Mouse (Mus musculus): ENCODE data around the gene Atp10a. TPM values are rescaled to one million over a fixed set of nuclear protein-coding genes. Genes with fewer than 3 reads are reported as not detected.

Atp10a gene
- polyA plus RNA-seq, 1 experiment from 2014 or later, result 0.74 TPM

GRCm38 (mm10) chr7:58758396-58758795 lies 102.4 kb downstream of the Atp10a start:
- no peak overlapping the region for H3K4me3 ChIP-seq (replicated peaks)
- no peak for DNase-seq
- 72% methylated on average over 3 of the region's 3 CpGs for WGBS (ENCODE audit: insufficient replicate concordance)

GRCm38 (mm10) chr7:58759265-58759664 lies 103.3 kb downstream of the Atp10a start:
- no peaks in the 10 kb centered on the region for H3K4me1 ChIP-seq (replicated peaks)
- no peak for ATAC-seq (ENCODE audit: low read depth)

More at GRCm38 (mm10) chr7:58758396-58758795, 102.4 kb downstream of the Atp10a start:
- H3K36me3 ChIP-seq, result no peaks in the 10 kb centered on the region
- H3K4me2 ChIP-seq, result no peak overlapping the region
- ATAC-seq (ENCODE audit: low read depth), result no peak
- no peaks in the 10 kb centered on the region for H3K9me3 ChIP-seq (replicated peaks)
- no peaks in the 10 kb centered on the region for H3K4me1 ChIP-seq (replicated peaks)
- H3K9ac ChIP-seq, result no peak overlapping the region
- no peak overlapping the region for H3K27ac ChIP-seq
- H3K27me3 ChIP-seq, result no peaks in the 10 kb centered on the region

DNA sequence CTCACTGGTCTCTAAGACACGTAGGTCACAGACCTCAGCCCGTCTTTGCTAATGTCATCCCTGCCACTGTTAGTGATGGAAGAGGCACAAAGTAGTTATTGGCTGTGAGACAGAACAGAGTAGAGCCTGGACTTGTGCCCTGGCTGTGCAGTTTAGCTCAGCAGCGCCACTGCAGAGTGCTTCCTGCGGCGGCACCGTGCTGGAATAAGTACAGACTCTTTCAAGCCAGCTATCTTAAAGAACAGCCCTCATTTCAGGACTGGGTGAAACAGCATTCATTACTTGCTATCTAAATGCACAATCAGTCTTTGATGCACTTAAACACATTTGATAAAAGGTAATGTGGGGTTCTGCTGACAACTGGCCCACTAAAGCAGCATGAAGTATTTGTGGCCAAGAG lies 111.3 kb downstream of the Atp10a start:
- no peaks in the 10 kb centered on the region for H3K9me3 ChIP-seq (replicated peaks)
- H3K4me1 ChIP-seq (replicated peaks), result no peaks in the 10 kb centered on the region
- no peak overlapping the region for H3K27ac ChIP-seq
- H3K9ac ChIP-seq, result no peak overlapping the region
- H3K27me3 ChIP-seq, result no peaks in the 10 kb centered on the region
- DNase-seq (no peak), ATAC-seq (ENCODE audit: low read depth) (no peak)
- H3K4me2 ChIP-seq, result no peak overlapping the region
- H3K36me3 ChIP-seq, result no peaks in the 10 kb centered on the region
- no peak overlapping the region for H3K4me3 ChIP-seq (replicated peaks)
- WGBS (ENCODE audit: insufficient replicate concordance), result 76% methylated on average over 6 of the region's 6 CpGs

More at GRCm38 (mm10) chr7:58759265-58759664, 103.3 kb downstream of the Atp10a start:
- Histone ChIP-seq H3K27me3 (no peaks in the 10 kb centered on the region), H3K4me3 (replicated peaks) (no peak overlapping the region), H3K9ac (no peak overlapping the region), H3K36me3 (no peaks in the 10 kb centered on the region), H3K27ac (no peak overlapping the region), H3K9me3 (replicated peaks) (no peaks in the 10 kb centered on the region), H3K4me2 (no peak overlapping the region)
- WGBS (ENCODE audit: insufficient replicate concordance), result 67% methylated on average over 4 of the region's 4 CpGs
- DNase-seq, result no peak

DNA sequence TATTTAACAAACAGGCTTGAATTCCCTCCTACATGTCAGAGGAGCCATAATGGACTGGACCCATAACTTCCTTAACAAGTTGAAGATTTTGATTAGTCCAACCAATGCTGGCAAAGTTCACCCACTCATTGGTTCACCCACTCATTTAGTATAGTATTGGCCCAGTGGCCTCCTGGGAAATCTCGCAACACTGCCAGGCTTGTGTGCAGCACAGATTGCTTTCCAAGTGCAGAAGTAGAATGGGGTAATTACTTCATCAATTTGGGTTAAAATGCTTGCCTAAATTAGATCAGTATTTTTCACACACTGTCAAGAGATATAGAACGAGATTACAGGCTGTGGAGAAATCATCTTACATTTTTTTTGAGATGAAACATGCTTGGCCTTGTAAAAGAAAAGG lies 112.3 kb downstream of the Atp10a start:
- DNase-seq (no peak), ATAC-seq (ENCODE audit: low read depth) (no peak)
- Histone ChIP-seq H3K36me3 (no peaks in the 10 kb centered on the region), H3K4me3 (replicated peaks) (no peak overlapping the region), H3K27me3 (no peaks in the 10 kb centered on the region), H3K4me1 (replicated peaks) (no peaks in the 10 kb centered on the region), H3K27ac (no peak overlapping the region), H3K4me2 (no peak overlapping the region), H3K9ac (no peak overlapping the region), H3K9me3 (replicated peaks) (no peaks in the 10 kb centered on the region)
- 55% methylated on average over 2 of the region's 2 CpGs for WGBS (ENCODE audit: insufficient replicate concordance)

- DNase-seq, result no peak
- Histone ChIP-seq H3K27me3 (no peaks in the 10 kb centered on the region), H3K9ac (no peak overlapping the region), H3K4me3 (replicated peaks) (no peak overlapping the region), H3K4me1 (replicated peaks) (no peaks in the 10 kb centered on the region), H3K27ac (no peak overlapping the region), H3K4me2 (no peak overlapping the region), H3K9me3 (replicated peaks) (no peaks in the 10 kb centered on the region), H3K36me3 (no peaks in the 10 kb centered on the region)
- WGBS (ENCODE audit: insufficient replicate concordance), result 54% methylated on average over 3 of the region's 3 CpGs
- no peak for ATAC-seq (ENCODE audit: low read depth)
Measured at GRCm38 (mm10) chr7:58770254-58770653, 114.3 kb downstream of the Atp10a start.

DNA sequence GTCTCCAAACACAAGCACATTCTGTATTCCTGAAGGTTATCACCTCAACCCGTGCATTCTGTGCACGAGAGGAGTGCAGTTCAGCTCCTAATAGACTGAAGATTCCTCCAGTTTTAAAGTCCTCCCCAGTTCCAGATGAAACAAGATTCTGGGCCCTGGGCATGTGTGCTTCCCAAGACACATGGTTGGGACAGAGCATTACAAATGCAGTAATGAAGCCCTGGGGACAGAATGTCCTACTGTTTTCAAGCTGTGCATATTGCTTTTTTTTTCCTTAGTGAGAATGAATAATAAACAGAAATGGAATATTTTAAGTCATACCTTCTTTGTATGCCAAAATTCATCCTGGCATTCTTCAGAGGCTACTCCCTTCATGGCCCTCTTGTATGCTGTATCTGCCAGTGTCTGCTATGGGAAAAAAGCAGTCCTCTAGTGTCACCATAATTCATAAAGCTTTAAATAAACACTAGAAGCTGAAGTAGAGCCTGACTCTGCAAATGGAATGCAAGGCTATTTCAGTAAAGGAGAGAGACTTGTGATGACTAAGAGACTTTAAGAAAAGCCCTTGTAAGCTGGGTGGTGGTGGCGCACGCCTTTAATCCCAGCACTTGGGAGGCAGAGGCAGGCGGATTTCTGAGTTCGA lies 116.2 kb downstream of the Atp10a start:
- ATAC-seq (ENCODE audit: low read depth) (no peak), DNase-seq (no peak)
- no peak overlapping the region for H3K9ac ChIP-seq
- no peak overlapping the region for H3K27ac ChIP-seq
- 66% methylated on average over 6 of the region's 6 CpGs for WGBS (ENCODE audit: insufficient replicate concordance)
- H3K27me3 ChIP-seq, result no peaks in the 10 kb centered on the region
- H3K4me2 ChIP-seq, result no peak overlapping the region
- no peak overlapping the region for H3K4me3 ChIP-seq (replicated peaks)
- H3K4me1 ChIP-seq (replicated peaks), result no peaks in the 10 kb centered on the region
- H3K36me3 ChIP-seq, result no peaks in the 10 kb centered on the region
- H3K9me3 ChIP-seq (replicated peaks), result no peaks in the 10 kb centered on the region

DNA sequence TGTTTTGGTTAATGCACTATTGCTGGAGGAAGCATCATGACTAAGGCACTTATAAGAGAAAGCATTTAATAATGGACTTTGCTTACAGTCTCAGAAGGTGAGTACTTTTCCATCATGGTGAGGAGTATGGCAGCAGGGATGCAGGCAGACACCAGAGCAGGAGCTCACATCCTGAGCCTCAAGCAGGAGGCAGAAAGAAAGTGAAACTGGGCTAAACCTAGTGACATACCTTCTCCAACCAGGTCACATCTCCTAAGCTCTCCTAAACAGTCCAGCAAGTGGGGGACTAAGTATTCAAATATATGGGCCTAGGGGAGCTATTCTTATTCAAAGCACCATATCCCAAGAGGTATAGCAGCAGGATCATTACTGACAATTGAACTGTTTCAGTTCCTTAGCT lies 123.2 kb downstream of the Atp10a start:
- Histone ChIP-seq H3K27me3 (no peaks in the 10 kb centered on the region), H3K4me3 (replicated peaks) (no peak overlapping the region), H3K4me1 (replicated peaks) (no peaks in the 10 kb centered on the region), H3K9ac (no peak overlapping the region), H3K27ac (no peak overlapping the region), H3K4me2 (no peak overlapping the region), H3K9me3 (replicated peaks) (no peaks in the 10 kb centered on the region), H3K36me3 (no peaks in the 10 kb centered on the region)
- DNase-seq (no peak), ATAC-seq (ENCODE audit: low read depth) (no peak)

DNA sequence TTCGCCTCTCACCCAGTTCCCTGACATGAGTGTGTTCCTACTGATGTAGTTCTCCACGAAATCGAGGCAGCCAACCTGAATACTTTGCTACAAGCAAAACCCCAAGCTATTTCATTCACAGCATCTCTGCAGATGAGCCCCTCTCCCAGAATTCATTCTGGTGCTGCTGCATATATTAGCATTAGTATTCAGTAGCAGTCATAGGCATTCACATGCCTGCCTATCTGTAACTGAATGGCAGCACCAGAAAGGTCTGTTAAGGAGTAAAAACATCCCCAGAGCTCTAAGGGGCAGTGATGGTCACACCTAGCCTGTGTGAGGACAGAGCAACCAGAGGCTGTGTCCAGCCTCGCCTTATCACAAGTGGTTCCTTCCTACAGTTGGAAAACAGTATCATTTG lies 131.0 kb downstream of the Atp10a start:
- H3K4me3 ChIP-seq (replicated peaks), result no peak overlapping the region
- WGBS (ENCODE audit: insufficient replicate concordance), result 67% methylated on average over 4 of the region's 4 CpGs
- no peaks in the 10 kb centered on the region for H3K27me3 ChIP-seq
- no peaks in the 10 kb centered on the region for H3K36me3 ChIP-seq
- no peak overlapping the region for H3K4me2 ChIP-seq
- no peak overlapping the region for H3K27ac ChIP-seq
- no peak for DNase-seq
- no peak overlapping the region for H3K9ac ChIP-seq
- H3K9me3 ChIP-seq (replicated peaks), result no peaks in the 10 kb centered on the region
- no peak for ATAC-seq (ENCODE audit: low read depth)
- no peaks in the 10 kb centered on the region for H3K4me1 ChIP-seq (replicated peaks)

DNA sequence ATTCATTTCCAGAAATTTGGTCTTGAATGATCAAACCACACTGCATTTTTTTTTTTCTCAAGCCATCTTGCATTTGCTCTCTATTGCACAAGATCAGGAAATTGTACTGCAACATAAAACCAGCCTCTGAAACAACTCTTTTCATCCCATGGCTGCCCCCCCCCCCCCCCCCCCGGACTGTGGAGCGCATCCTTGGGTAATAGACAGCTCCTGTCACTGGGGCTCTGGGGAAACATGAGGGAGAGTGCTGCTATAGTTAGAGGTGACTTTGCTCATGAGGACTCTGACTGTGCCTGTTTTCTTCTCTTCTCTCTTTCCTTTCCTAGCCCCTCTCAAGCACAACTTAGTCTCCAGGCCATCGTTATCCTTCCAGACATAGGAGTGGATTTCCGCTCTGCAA lies 131.6 kb downstream of the Atp10a start:
- Histone ChIP-seq H3K36me3 (no peaks in the 10 kb centered on the region), H3K27me3 (no peaks in the 10 kb centered on the region), H3K4me1 (replicated peaks) (no peaks in the 10 kb centered on the region), H3K9me3 (replicated peaks) (no peaks in the 10 kb centered on the region), H3K9ac (no peak overlapping the region), H3K4me3 (replicated peaks) (no peak overlapping the region), H3K27ac (no peak overlapping the region), H3K4me2 (no peak overlapping the region)
- DNase-seq, result no peak
- 85% methylated on average over 4 of the region's 4 CpGs for WGBS (ENCODE audit: insufficient replicate concordance)
- no peak for ATAC-seq (ENCODE audit: low read depth)

DNA sequence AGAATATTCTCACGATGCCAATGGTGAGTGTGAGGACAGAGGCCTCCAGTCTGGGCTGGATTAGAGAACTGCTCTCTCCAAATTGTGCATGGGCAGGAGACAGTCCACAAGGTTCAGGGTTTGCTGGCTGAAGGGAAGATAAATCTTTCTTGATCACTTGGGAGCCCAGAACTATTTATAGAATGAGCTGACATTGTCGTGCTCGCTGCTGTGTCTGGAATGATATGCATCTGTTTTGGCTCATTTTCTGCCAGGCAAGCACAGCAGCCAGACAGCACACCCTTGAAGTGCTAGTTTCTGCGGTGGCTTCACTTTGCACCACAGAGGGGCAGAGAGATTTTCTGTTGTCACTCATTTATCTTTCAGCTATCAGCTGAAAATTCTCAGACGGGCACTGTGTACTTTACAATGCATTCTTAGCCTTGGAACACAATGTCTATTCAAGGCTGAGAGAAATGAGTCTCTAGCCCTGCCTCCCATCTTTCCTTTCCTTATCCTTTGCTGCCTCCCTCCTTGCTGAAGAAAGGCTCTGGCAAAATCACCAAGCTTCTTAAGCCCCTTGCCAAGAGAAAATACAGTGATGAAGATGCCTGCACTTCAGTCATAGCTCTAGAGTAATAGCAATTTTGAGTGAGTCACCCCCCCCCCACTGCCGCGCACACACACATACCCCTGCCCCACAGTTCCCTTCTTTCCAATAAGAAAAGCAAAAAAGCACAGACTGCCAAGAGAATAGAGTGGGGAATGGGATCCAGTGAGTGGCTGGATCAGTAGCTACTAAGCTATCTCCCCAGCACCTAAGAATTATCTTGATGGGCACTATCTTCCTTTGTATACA lies 132.7 kb downstream of the Atp10a start:
- Histone ChIP-seq H3K4me3 (replicated peaks) (no peak overlapping the region), H3K9ac (no peak overlapping the region), H3K9me3 (replicated peaks) (no peaks in the 10 kb centered on the region), H3K36me3 (no peaks in the 10 kb centered on the region), H3K27me3 (no peaks in the 10 kb centered on the region), H3K27ac (no peak overlapping the region), H3K4me2 (no peak overlapping the region), H3K4me1 (replicated peaks) (no peaks in the 10 kb centered on the region)
- DNase-seq, result no peak
- no peak for ATAC-seq (ENCODE audit: low read depth)
- WGBS (ENCODE audit: insufficient replicate concordance), result 56% methylated on average over 7 of the region's 7 CpGs

- Histone ChIP-seq H3K9me3 (replicated peaks) (no peaks in the 10 kb centered on the region), H3K27ac (no peak overlapping the region), H3K4me1 (replicated peaks) (no peaks in the 10 kb centered on the region), H3K4me2 (no peak overlapping the region), H3K36me3 (no peaks in the 10 kb centered on the region), H3K4me3 (replicated peaks) (no peak overlapping the region), H3K27me3 (no peaks in the 10 kb centered on the region), H3K9ac (no peak overlapping the region)
- 75% methylated on average over 6 of the region's 6 CpGs for WGBS (ENCODE audit: insufficient replicate concordance)
- ATAC-seq (ENCODE audit: low read depth), result no peak
- DNase-seq, result no peak
Measured at GRCm38 (mm10) chr7:58797281-58797680, 141.3 kb downstream of the Atp10a start.

DNA sequence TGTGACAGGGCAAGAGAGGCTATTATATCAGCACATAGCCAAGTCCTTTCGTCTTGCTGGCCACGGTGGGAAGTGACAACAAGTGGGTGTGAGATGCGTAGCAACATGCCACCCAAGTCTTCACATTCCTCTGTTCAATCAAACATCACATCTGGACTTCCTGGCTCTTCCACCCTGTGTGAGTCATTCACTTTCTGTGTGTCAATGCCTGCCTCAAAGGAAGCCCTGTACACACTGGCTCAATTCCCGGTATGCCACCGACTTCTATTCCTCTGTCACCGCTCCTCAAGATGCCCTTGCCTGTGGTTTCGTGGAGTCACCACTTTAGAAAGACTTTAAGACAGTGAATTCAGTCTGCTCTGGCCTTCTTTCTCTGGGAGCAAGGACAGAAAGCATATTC lies 144.9 kb downstream of the Atp10a start:
- no peaks in the 10 kb centered on the region for H3K36me3 ChIP-seq
- DNase-seq (no peak), ATAC-seq (ENCODE audit: low read depth) (no peak)
- WGBS (ENCODE audit: insufficient replicate concordance), result 75% methylated on average over 7 of the region's 7 CpGs
- H3K9me3 ChIP-seq (replicated peaks), result no peaks in the 10 kb centered on the region
- no peak overlapping the region for H3K4me2 ChIP-seq
- H3K9ac ChIP-seq, result no peak overlapping the region
- H3K4me3 ChIP-seq (replicated peaks), result no peak overlapping the region
- no peak overlapping the region for H3K27ac ChIP-seq
- H3K27me3 ChIP-seq, result no peaks in the 10 kb centered on the region
- no peaks in the 10 kb centered on the region for H3K4me1 ChIP-seq (replicated peaks)
